Comparison of ENCODE assay signal across 10 mouse cellular contexts in the genomic region with DNA sequence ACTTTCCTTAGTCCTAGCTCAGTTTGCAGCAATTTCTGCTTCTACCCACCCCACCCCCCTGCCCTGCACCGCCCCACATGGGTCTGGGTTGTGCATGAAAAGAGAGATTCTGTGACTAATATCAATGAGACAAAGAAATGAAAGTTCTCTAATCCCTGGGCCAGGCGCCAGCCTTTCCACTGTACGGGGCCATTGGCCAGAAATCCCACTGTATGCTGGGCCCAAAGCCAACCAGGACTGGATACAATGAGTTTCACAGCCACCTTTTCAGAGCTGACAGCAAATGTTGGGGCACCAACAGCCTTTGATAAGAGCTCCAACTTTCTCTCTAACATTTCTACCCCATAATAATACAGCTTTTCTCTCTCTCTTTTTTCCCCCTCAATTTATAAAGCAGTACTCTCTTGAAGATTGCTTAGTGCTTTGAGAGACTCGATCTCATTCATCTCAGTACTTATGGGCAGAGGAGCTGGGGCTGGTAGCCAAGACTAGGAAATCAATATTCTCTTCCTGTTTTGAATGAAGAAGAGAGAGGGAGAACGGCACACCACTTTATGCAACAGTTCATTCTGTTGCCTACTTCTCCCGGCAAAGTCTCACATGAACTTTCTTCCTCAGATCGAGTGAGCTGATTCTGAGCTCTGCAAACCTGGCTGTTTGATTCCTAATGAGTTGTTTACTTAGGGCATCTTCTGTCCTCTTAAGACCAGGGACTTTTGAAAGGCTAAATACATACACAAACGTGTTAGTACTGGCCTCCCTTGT. TPM values are rescaled to one million over a fixed set of nuclear protein-coding genes. Genes with fewer than 3 reads are reported as not detected.
DNase-seq lines count a peak whose midpoint lies in the region; ATAC-seq and TF ChIP-seq lines count a peak whose summit lies in the region.
"Had no signal": no experiment of that assay in that cellular context is flagged by ENCODE, and none has a peak within 500 bp of the region (broad histone marks: within the 10 kb centered on the region; RNA-seq: fewer than 3 reads in every experiment).

No protein-coding gene starts in this region.

- H3K27ac ChIP-seq in midbrain, embryonic 11.5 days (ENCODE audit: low read depth, low read length), result no peak overlapping the region
- no peak overlapping the region for H3K27ac ChIP-seq in midbrain, embryonic 10.5 days (replicated peaks)
- peak overlapping the region; percentile 78 for H3K27ac ChIP-seq in forebrain, embryonic 14.5 days (ENCODE audit: low read depth, low read length)
- H3K27ac ChIP-seq in heart, embryonic 16.5 days (ENCODE audit: low read length), result peak overlapping the region; percentile 70
- no peak overlapping the region for H3K27ac ChIP-seq in liver, postnatal 0 days (ENCODE audit: low read depth)

- 0 out of 2 replicates have a peak, but pooled peaks cover 3% of the 10 kb centered on the region for H3K4me1 ChIP-seq in midbrain, embryonic 11.5 days (ENCODE audit: control insufficient read depth, insufficient read depth, low read length)
- H3K4me1 ChIP-seq in midbrain, embryonic 10.5 days, result peaks cover 12% of the 10 kb centered on the region
- H3K4me1 ChIP-seq in forebrain, embryonic 14.5 days (ENCODE audit: control insufficient read depth, insufficient read depth, low read length), result peaks cover 18% of the 10 kb centered on the region; the same call in 1 of the 2 replicates
- H3K4me1 ChIP-seq in heart, embryonic 16.5 days (ENCODE audit: control insufficient read depth, insufficient read depth, low read length), result peaks cover 13% of the 10 kb centered on the region
- peaks cover 4% of the 10 kb centered on the region for H3K4me1 ChIP-seq in liver, postnatal 0 days (ENCODE audit: insufficient read depth)

- H3K27me3 ChIP-seq in midbrain, embryonic 11.5 days (ENCODE audit: control insufficient read depth, insufficient read depth, low read length), result no peaks in the 10 kb centered on the region
- no peaks in the 10 kb centered on the region for H3K27me3 ChIP-seq in midbrain, embryonic 10.5 days (ENCODE audit: low read depth, poor library complexity, severe bottlenecking)
- H3K27me3 ChIP-seq in forebrain, embryonic 14.5 days (replicated peaks; ENCODE audit: control insufficient read depth, insufficient read depth, low read length), result no peaks in the 10 kb centered on the region
- H3K27me3 ChIP-seq in heart, embryonic 16.5 days (ENCODE audit: control insufficient read depth, insufficient read depth, low read length), result no peaks in the 10 kb centered on the region
- H3K27me3 ChIP-seq in liver, postnatal 0 days (ENCODE audit: insufficient read depth, low read length), result no peaks in the 10 kb centered on the region
- H3K27me3 ChIP-seq: CH12.LX had no signal

- H3K9me3 ChIP-seq in midbrain, embryonic 11.5 days (ENCODE audit: control insufficient read depth, low read length), result no peaks in the 10 kb centered on the region
- no peaks in the 10 kb centered on the region for H3K9me3 ChIP-seq in midbrain, embryonic 10.5 days (replicated peaks)
- H3K9me3 ChIP-seq in forebrain, embryonic 14.5 days (replicated peaks; ENCODE audit: control insufficient read depth, low read length), result no peaks in the 10 kb centered on the region
- H3K9me3 ChIP-seq in heart, embryonic 16.5 days (replicated peaks; ENCODE audit: control insufficient read depth, low read length), result 0 out of 2 replicates have a peak, but pooled peaks cover 2% of the 10 kb centered on the region
- no peaks in the 10 kb centered on the region for H3K9me3 ChIP-seq in liver, postnatal 0 days (ENCODE audit: low read length)

- no peak for TF ChIP-seq CTCF in liver, postnatal 0 days (IDR thresholded peaks at IDR 0.05; ENCODE audit: low read depth)

- no peaks in the 10 kb centered on the region for H3K36me3 ChIP-seq in midbrain, embryonic 11.5 days (ENCODE audit: control insufficient read depth, insufficient read depth, low read length)
- no peaks in the 10 kb centered on the region for H3K36me3 ChIP-seq in midbrain, embryonic 10.5 days
- no peaks in the 10 kb centered on the region for H3K36me3 ChIP-seq in forebrain, embryonic 14.5 days (ENCODE audit: control insufficient read depth, insufficient read depth, low read length)
- H3K36me3 ChIP-seq in heart, embryonic 16.5 days (ENCODE audit: control insufficient read depth, insufficient read depth), result no peaks in the 10 kb centered on the region
- no peaks in the 10 kb centered on the region for H3K36me3 ChIP-seq in liver, postnatal 0 days (replicated peaks; ENCODE audit: insufficient read depth, low read length)

- H3K9ac ChIP-seq in midbrain, embryonic 11.5 days (ENCODE audit: low read length), result no peak overlapping the region
- H3K9ac ChIP-seq in forebrain, embryonic 14.5 days (ENCODE audit: low read length), result no peak overlapping the region
- H3K9ac ChIP-seq in heart, embryonic 16.5 days (ENCODE audit: low read length), result 0 out of 2 replicates have a peak overlapping the region, but pooled peaks have one; percentile 5
- H3K9ac ChIP-seq in liver, postnatal 0 days (replicated peaks), result no peak overlapping the region

- no peak for TF ChIP-seq EP300 in liver, postnatal 0 days (IDR thresholded peaks at IDR 0.05; ENCODE audit: low read depth)

- no peak overlapping the region for H3K4me2 ChIP-seq in midbrain, embryonic 11.5 days
- H3K4me2 ChIP-seq in forebrain, embryonic 14.5 days (ENCODE audit: low read length), result 0 out of 2 replicates have a peak overlapping the region, but pooled peaks have one; percentile 1
- peak overlapping the region; percentile 40 for H3K4me2 ChIP-seq in heart, embryonic 16.5 days (ENCODE audit: low read depth, low read length)
- peak overlapping the region; percentile 31 for H3K4me2 ChIP-seq in liver, postnatal 0 days (ENCODE audit: low read depth, low read length)

- 65% methylated on average over 8 of the region's 8 CpGs for WGBS in midbrain, embryonic 11.5 days
- WGBS in midbrain, embryonic 10.5 days, result 69% methylated on average over 8 of the region's 8 CpGs
- 2% methylated on average over 8 of the region's 8 CpGs for WGBS in forebrain, embryonic 14.5 days
- WGBS in heart, embryonic 16.5 days, result 26% methylated on average over 8 of the region's 8 CpGs
- 43% methylated on average over 8 of the region's 8 CpGs for WGBS in liver, postnatal 0 days (ENCODE audit: insufficient replicate concordance)

- no peak overlapping the region for H3K4me3 ChIP-seq in midbrain, embryonic 11.5 days (ENCODE audit: low read depth, low read length)
- no peak overlapping the region for H3K4me3 ChIP-seq in midbrain, embryonic 10.5 days
- no peak overlapping the region for H3K4me3 ChIP-seq in forebrain, embryonic 14.5 days (ENCODE audit: low read depth, low read length)
- no peak overlapping the region for H3K4me3 ChIP-seq in heart, embryonic 16.5 days (ENCODE audit: low read length)
- peak overlapping the region; percentile 7; the same call in 1 of the 2 replicates for H3K4me3 ChIP-seq in liver, postnatal 0 days (ENCODE audit: low read depth, low read length)
- H3K4me3 ChIP-seq: erythroblast, embryonic 14.5 days had no signal

- peak; percentile 69 for DNase-seq in midbrain, embryonic 11.5 days (ENCODE audit: low spot score, missing footprints)
- DNase-seq in midbrain, embryonic 10.5 days (ENCODE audit: low spot score), result no peak
- DNase-seq in forebrain, embryonic 14.5 days (ENCODE audit: low spot score), result peak; percentile 96
- DNase-seq in kidney, postnatal 36 days, result peak; percentile 57 to 78
- peak; percentile 27 for DNase-seq in liver, postnatal 0 days
- DNase-seq in retina, postnatal 7 days (ENCODE audit: low read depth, low spot score), result peak; percentile 33
- no peak for DNase-seq in thymus, postnatal 36 days

- 0 out of 2 replicates have a peak, but pooled peaks have one; percentile 35 for ATAC-seq in midbrain, embryonic 11.5 days (ENCODE audit: low FRiP score)
- peak; percentile 95 for ATAC-seq in forebrain, embryonic 14.5 days
- peak; percentile 86 for ATAC-seq in heart, embryonic 16.5 days (replicated peaks; ENCODE audit: extremely low read depth, insufficient read depth, low FRiP score)
- peak; percentile 53; the same call in 1 of the 2 replicates for ATAC-seq in liver, postnatal 0 days

RNA-seq across cellular contexts. Expression of gene Ptn, which starts 9.2 kb away (rescaled TPM):
- polyA plus RNA-seq in midbrain, embryonic 11.5 days (2014; fragmentation: Nextera tagmentation; extraction: Ambion mirVana), result 243 and 244 TPM in 2 replicates
- 154 and 174 TPM in 2 replicates for polyA plus RNA-seq in midbrain, embryonic 10.5 days (2016; fragmentation: Nextera tagmentation; extraction: Ambion mirVana)
- polyA plus RNA-seq in forebrain, embryonic 14.5 days (2014; fragmentation: Nextera tagmentation; extraction: Ambion mirVana), result 532 and 624 TPM in 2 replicates
- polyA plus RNA-seq in heart, embryonic 16.5 days (2015; fragmentation: Nextera tagmentation; extraction: Ambion mirVana), result 245 and 273 TPM in 2 replicates
- polyA plus RNA-seq in liver, postnatal 0 days (2015; fragmentation: Nextera tagmentation; extraction: Ambion mirVana), result 3.6 and 4.2 TPM in 2 replicates
- polyA plus RNA-seq: erythroblast, embryonic 14.5 days had no signal

Comparison
In these comparisons a context has a peak if more than half of its experiments do, and no peak if none do; other contexts are left out.
1. DNase-seq: peak in midbrain, embryonic 11.5 days (single experiment), forebrain, embryonic 14.5 days (single experiment), kidney, postnatal 36 days (2 of 2), liver, postnatal 0 days (single experiment) and retina, postnatal 7 days (single experiment); none in midbrain, embryonic 10.5 days (single experiment) and thymus, postnatal 36 days (0 of 2).
2. ATAC-seq: peak in every context shown above with its lines; median percentile 95 in forebrain, embryonic 14.5 days; 86 in heart, embryonic 16.5 days; 53 in liver, postnatal 0 days; 35 in midbrain, embryonic 11.5 days.
3. H3K27ac ChIP-seq: peak in forebrain, embryonic 14.5 days (single experiment) and heart, embryonic 16.5 days (single experiment); none in midbrain, embryonic 11.5 days (single experiment), midbrain, embryonic 10.5 days (single experiment) and liver, postnatal 0 days (single experiment).
4. RNA of gene Ptn, which starts 9.2 kb away (polyA plus RNA-seq): 532 to 624 TPM in forebrain, embryonic 14.5 days, 245 to 273 TPM in heart, embryonic 16.5 days, 243 to 244 TPM in midbrain, embryonic 11.5 days and 154 to 174 TPM in midbrain, embryonic 10.5 days; 3.6 to 4.2 TPM in liver, postnatal 0 days; every median in the first group is over 10 times any median in the second.